Mouse (Mus musculus) T-helper 1 cell (primary cell): ENCODE measurements around the gene A030005L19Rik.
"Not testable (repeated sequence)": the region's sequence is repeated elsewhere in the genome, so short reads cannot be mapped to it uniquely, and the experiment has no call there.

Source experiments
- in situ Hi-C: fragments of 300-600 bp; cut with MboI, MseI; formaldehyde crosslinking; loops from one replicate; pipeline ENCODE4 v1.15.1; 2025; ENCODE audit warnings: high pct_unique_total_duplicates

The A030005L19Rik gene

DNA sequence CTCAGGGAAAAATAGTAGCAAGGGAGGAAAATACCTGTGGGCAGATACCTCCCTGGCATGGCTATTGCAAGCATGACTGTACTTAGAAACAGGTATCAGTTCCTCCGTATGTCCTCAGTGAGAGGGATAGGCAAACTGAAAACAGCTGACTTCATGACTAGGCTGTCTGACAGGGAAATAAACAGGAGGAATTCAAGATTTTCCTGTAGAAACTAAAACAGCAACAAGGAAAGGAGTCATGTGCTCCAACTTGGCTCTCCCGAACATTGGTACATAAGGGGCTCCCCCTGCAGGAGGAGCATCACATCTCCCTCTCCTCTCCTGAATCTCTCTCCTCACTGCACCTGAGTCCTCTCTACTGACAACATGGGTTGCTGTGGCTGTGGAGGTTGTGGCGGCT, at the start of gene A030005L19Rik:
TSS of gene A030005L19Rik (plus strand) at position 301 of the 400 bp plus-strand sequence.
- in situ Hi-C loops: no loop called here

DNA sequence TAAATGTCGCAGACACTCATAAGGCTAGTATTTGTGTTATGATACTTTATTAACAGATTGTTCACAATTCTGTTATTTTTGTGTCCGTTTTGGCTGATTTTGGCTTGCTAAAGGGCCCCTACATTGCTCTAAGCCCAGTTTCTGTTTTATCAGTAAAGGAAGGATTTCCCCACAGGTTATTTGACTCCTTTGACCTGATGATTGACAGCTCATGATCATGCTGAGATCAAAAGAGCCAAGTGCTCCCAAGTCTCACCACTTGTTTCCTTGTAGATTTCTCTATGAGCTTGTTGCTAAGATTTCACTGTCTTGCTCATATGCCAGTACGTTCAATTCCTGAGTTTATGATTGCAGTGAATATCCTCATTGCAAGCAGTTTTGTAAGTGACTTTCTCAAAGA, 42.9 kb upstream of the A030005L19Rik start:
- in situ Hi-C loops: loop anchor here (10.0 kb wide), 1 partner anchor 545 kb away; no protein-coding TSS in a partner anchor

DNA sequence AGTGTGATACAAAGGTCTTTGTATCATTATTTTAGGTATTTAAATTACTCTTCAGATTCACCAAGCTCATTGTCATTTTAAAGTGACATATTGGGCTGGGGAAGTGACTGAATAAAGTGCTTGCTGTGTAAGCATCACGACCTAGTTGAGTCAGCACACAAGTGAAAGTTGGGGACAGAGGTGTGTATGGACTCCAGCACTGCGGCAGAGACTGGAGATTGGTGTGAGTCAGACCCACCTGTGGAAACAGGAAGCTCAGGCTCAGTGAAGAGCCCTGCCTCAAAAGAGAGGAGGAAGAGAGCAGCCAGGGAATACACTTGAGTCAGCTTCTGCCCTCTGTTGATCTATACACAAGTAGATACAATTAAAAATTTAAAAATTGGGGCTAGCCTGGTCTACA, 34.0 kb upstream of the A030005L19Rik start:
- in situ Hi-C loops: loop anchor here (10.0 kb wide), 1 partner anchor 554 kb away; no protein-coding TSS in a partner anchor

DNA sequence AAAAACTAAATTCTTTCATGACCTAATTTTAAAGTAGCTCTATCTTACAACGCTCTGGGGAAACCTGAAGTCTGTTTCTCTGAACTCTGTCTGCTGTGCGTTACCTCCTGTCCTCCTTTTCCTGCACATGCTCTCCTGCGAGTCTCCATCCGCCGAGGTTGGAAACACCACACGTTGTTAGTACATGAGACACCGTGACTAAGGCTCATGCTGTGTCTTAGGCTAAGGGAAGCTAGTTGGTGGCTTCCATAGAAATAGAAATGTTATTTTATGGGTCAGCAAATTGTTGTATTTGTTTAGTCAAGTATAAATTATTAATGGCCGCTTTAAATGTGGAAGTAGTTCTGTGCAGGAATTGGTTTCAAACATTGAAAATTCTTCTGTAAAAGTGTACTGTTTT, 32.9 kb upstream of the A030005L19Rik start:
- in situ Hi-C loops: no loop called here

DNA sequence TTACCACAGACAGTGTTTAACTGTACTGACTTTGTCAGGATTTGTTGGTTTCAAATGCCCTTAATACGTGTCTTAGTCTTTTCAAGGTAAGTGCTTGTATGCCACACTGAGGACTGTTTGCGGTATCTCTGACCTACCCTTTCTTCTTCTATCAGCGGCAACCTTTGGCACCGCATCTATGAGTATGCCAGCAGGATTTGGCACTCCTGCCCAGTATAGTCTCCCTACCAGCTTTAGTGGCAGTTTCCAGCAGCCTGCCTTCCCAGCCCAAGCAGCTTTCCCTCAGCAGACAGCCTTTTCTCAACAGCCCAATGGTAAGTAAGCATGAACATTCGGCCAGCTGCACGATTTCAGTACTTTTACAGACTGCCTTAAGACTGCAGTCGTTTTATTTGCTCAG, 19.9 kb upstream of the A030005L19Rik start:
- in situ Hi-C loops: no loop called here

DNA sequence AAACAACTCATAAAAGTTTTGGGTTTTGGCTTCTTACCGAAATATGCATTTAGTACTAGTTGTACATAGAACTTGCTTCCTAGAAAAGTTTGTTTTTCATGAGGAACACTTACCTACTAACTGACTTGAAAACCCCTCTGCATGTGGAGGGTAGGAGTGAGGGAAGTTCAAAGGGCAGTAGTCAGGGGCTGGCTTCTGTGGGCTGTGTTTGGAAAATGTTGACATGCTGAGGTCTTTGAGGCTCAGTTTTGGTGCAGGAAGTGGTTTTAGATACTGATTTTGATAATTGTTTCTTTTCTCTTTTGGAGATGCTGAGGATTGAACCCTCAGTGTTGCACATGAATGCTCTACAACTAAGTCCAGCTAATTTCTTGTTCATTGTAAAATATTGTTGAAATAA, 12.6 kb upstream of the A030005L19Rik start:
- in situ Hi-C loops: loop anchor here (5.0 to 10.0 kb wide), 2 partner anchors 64 to 103 kb away; partner anchors contain the start of gene Gm47955

DNA sequence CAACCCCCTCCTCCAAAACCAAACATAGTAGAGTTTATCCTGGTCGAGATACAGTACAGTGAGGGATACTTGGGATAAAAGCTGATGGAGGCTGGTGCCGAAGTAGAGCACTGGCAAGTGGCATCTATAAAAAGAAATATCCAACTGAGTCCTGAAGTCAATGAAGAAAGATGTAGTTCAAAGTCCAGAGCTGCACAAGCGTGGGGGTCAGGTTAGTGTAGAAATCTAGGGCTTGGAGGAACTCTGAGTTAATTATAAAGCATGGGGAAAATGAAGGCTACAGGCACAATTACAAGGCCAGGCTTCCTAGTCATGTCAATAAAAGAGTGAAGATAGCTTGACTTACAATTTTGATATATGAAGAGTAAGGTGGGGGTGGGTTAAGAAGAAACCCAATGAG, 11.9 kb upstream of the A030005L19Rik start:
- in situ Hi-C loops: loop anchor here (5.0 to 10.0 kb wide), 2 partner anchors 64 to 104 kb away; partner anchors contain the start of gene Gm47955

DNA sequence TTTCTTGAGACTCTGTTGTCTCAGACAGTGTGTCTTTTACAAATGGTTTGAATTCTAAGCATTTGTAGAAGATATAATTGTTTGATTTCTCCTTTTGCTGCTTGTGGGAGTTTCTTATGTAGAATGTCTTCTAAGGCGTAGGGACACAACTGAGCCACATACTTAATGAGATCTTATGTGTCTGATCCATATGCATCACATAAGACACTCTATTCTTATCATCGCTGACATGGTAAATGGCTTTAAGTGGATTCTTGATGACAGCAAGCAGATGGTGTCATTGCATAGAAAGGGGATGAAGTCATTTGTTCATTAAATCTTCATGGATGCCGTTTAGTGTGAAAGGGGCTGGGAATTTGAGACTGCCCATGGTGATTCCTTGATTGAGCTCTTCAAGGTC, 7.2 kb upstream of the A030005L19Rik start:
- in situ Hi-C loops: loop anchor here (10.0 kb wide), 1 partner anchor 59 kb away; the partner anchor contains the start of gene Gm47955

DNA sequence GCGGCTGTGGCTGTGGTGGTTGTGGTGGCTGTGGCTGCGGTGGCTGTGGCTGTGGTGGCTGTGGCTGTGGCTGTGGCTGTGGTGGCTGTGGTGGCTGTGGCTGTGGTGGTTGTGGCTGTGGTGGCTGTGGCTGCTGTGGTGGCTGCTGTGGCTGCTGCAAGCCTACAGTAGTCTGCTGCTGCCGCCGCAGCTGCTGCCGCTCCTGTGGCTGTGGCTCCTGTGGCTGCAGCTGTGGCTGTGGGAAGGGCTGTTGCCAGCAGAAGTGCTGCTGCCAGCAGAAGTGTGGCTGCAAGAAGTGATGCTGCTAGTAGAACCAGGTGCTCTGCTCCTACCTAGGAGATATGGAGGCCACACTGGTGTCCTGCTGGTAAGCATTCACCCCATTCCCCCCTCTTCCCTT, 309 bp downstream of the A030005L19Rik start:
- in situ Hi-C loops: not testable (repeated sequence)

DNA sequence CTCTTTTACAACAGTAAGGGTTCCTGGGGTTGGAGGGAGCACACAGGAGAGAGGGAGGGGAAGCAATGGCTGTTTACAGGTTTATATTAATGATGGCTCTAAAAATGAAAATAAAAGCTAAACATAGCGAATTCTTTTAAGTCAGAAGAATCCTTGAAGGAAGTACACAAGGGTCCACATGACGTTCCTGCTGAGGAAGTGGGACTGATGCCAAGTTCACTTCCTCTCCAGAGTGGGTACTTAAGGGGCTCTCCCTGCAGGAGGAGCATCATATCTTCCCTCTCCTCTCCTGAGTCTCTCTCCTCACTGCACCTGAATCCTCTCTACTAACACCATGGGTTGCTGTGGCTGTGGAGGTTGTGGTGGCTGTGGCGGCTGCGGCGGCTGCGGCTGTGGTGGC, 11.5 kb downstream of the A030005L19Rik start, which contains the start of gene A030014E15Rik:
TSS of gene A030014E15Rik (plus strand) at position 268 of the 400 bp plus-strand sequence.
- in situ Hi-C loops: loop anchor here (10.0 kb wide), 1 partner anchor 1390 kb away; no protein-coding TSS in a partner anchor

DNA sequence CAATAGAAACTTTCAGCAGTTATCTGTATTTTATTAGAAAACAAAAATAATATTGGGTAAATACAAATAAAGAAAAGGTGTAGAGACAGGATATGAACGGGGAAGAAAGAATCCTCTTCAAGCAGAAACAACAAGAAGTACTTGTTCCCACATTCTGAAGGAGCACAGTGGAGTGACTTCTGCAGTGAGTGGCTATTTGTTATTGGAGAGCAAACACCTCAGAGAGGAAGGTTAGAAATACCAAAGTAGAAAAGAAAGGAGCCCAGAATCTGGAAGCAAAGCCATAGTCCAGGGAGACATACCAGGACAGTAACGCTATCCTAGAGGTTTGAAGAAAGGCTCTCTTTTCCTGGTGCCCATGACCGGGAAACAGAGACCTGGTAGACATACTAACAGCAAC, 17.4 kb downstream of the A030005L19Rik start:
- in situ Hi-C loops: not testable (repeated sequence)

DNA sequence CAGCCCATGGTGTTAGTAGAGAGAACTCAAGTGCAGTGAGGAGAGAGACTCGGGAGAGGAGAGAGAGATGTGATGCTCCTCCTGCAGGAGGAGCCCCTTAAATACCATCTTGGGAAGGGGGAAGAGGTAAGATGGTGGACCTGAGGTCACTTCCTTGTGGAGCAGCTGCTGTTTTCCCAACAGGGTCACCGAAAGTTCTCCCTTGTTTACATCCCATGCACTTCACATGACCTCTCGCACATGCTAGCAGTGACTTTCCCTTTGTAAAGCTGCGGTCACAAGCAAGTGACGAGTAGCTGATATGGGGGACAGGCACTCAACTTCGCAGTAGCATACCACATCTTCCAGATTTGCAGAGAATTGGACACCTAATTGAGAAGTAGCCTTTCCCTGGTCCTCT, 18.2 kb downstream of the A030005L19Rik start, which contains the start of gene Gm6217:
TSS of gene Gm6217 (minus strand) at position 74 of the 400 bp plus-strand sequence.
- in situ Hi-C loops: not testable (repeated sequence)

DNA sequence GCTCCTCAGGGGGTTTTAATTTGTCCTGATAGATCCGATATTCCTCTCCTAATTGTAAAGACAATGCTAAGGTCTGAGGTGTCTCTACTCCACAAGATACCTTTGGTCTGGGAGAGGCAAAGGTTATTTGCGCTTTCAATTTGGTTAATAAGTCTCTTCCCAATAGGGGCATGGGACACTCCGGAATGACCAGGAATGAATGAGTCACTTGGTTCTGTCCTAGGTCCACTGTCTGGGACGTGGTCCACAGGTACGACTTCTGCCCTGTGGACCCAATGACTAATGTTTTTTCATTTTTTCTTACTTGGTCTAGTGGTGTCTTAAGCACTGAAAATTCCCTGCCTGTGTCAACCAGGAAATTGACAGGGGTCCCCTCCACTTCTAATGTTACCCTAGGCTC, 25.5 kb downstream of the A030005L19Rik start:
- in situ Hi-C loops: no loop called here

DNA sequence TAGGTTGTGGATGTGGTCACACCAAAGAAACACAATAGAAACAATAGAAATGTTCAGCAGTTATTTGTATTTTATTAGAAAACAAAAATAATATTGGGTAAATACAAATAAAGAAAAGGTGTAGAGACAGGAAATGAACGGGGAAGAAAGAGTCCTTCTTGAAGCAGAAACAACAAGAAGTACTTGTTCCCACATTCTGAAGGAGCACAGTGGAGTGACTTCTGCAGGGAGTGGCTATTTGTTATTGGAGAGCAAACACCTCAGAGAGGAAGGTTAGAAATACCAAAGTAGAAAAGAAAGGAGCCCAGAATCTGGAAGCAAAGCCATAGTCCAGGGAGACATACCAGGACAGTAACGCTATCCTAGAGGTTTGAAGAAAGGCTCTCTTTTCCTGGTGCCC, 29.4 kb downstream of the A030005L19Rik start:
- in situ Hi-C loops: not testable (repeated sequence)

DNA sequence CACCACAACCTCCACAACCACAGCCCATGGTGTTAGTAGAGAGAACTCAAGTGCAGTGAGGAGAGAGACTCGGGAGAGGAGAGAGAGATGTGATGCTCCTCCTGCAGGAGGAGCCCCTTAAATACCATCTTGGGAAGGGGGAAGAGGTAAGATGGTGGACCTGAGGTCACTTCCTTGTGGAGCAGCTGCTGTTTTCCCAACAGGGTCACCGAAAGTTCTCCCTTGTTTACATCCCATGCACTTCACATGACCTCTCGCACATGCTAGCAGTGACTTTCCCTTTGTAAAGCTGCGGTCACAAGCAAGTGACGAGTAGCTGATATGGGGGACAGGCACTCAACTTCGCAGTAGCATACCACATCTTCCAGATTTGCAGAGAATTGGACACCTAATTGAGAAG, 30.2 kb downstream of the A030005L19Rik start, which contains the start of gene A030003K21Rik:
TSS of gene A030003K21Rik (minus strand) at position 94 of the 400 bp plus-strand sequence.
- in situ Hi-C loops: not testable (repeated sequence)

DNA sequence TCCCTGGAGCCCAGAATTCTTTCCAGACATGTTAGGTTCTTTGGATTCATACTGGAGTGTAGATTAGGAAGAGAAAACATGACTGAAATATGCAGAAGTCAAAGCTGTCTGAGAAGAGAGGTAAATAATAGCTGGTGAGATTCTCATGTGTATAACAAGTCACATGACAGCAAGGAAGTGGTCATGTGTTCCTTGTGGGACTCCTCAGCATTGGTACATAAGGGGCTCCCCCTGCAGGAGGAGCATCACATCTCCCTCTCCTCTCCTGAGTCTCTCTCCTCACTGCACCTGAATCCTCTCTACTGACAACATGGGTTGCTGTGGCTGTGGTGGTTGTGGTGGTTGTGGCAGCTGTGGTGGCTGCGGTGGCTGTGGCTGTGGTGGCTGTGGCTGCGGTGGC, 32.9 kb downstream of the A030005L19Rik start:
- in situ Hi-C loops: not testable (repeated sequence)

DNA sequence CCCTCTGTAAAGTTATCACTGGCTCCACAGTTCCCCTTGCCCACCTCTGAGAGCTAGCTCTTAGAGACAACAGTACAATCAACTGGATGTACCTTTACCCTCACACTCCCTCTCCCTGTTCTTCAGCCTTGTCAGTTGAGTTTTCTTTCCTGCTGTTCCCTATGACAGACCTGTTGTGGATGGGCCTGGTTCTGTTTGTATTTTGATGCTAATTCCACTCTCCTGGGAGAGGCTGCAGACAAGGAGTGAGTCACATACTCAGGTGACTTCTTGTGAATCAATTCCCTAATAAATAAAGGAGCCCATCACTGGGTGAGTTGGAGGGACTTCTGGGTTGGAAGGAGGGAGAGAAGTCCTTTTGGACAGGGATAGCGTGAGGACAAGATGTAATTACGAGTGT, 35.5 kb downstream of the A030005L19Rik start:
- in situ Hi-C loops: no loop called here

DNA sequence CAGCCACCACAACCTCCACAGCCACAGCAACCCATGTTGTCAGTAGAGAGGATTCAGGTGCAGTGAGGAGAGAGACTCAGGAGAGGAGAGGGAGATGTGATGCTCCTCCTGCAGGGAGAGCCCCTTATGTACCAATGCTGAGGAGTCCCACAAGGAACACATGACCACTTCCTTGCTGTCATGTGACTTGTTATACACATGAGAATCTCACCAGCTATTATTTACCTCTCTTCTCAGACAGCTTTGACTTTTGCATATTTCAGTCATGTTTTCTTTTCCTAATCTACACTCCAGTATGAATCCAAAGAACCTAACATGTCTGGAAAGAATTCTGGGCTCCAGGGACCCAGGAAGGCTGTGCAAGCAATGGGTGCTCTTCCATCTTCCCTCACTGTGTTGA, 42.8 kb downstream of the A030005L19Rik start, which contains the start of gene Gm7544:
TSS of gene Gm7544 (minus strand) at position 101 of the 400 bp plus-strand sequence.
- in situ Hi-C loops: not testable (repeated sequence)

DNA sequence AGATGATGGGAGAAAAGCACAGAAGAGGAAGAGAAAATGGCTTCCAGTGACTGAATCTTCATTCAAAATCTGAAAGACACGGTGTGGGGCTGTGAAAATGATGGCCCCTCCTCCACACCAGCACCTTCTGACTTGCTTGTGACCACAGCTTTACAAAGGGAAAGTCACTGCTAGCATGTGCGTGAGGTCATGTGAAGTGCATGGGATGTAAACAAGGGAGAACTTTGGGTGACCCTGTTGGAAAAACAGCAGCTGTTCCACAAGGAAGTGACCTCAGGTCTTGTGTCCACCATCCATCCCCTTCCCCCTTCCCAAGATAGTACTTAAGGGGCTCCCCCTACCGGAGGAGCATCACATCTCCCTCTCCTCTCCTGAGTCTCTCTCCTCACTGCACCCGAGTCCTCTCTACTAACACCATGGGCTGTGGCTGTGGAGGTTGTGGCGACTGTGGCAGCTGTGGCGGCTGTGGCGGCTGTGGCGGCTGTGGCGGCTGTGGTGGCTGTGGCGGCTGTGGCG, 46.8 kb downstream of the A030005L19Rik start, which contains the start of gene Gm47955:
TSS of gene Gm47955 (plus strand) at position 417 of the 516 bp plus-strand sequence.
- in situ Hi-C loops: loop anchor here (10.0 kb wide), 1 partner anchor 55 kb away; no protein-coding TSS in a partner anchor
